10 mouse cellular contexts compared by ENCODE assay signal in genomic region chr15:80025615-80026014, GRCm38 (mm10). TPM values are rescaled to one million over a fixed set of nuclear protein-coding genes. Genes with fewer than 3 reads are reported as not detected.
DNase-seq lines count a peak whose midpoint lies in the region; ATAC-seq and TF ChIP-seq lines count a peak whose summit lies in the region.
"Had no signal": no experiment of that assay in that cellular context is flagged by ENCODE, and none has a peak within 500 bp of the region (broad histone marks: within the 10 kb centered on the region; RNA-seq: fewer than 3 reads in every experiment).

No protein-coding gene starts in this region.

- no peak for ATAC-seq in kidney, postnatal 0 days (replicated peaks; ENCODE audit: low FRiP score, low read depth)
- ATAC-seq in heart, embryonic 16.5 days (replicated peaks; ENCODE audit: extremely low read depth, insufficient read depth, low FRiP score): no peak
- ATAC-seq: hindbrain, postnatal 0 days had no signal

- DNase-seq in kidney, postnatal 0 days (ENCODE audit: low spot score): no peak
- DNase-seq in kidney, adult 8-10 months: no peak
- DNase-seq in 3134 (ENCODE audit: extremely low read depth, insufficient read length, low spot score) (peak; percentile 35), 416B (ENCODE audit: low read depth) (peak; percentile 28)
- no peak for DNase-seq in ovary, postnatal 14 days (ENCODE audit: low spot score)
- no peak for DNase-seq in layer of hippocampus, adult 11-12 months (ENCODE audit: low spot score)
- DNase-seq: right cerebral cortex, postnatal 14 days had no signal

- H3K4me3 ChIP-seq in kidney, postnatal 0 days (replicated peaks; ENCODE audit: low read depth, low read length): no peak overlapping the region
- no peak overlapping the region for H3K4me3 ChIP-seq in heart, embryonic 16.5 days (ENCODE audit: low read length)
- H3K4me3 ChIP-seq: limb, embryonic 13.5 days had no signal

- H3K9ac ChIP-seq in kidney, postnatal 0 days (ENCODE audit: low read depth, low read length): no peak overlapping the region
- H3K9ac ChIP-seq in heart, embryonic 16.5 days (ENCODE audit: low read length): no peak overlapping the region
- H3K9ac ChIP-seq: limb, embryonic 13.5 days had no signal

- no peaks in the 10 kb centered on the region for H3K27me3 ChIP-seq in kidney, postnatal 0 days (ENCODE audit: insufficient read depth, low read length)
- no peaks in the 10 kb centered on the region for H3K27me3 ChIP-seq in heart, embryonic 16.5 days (ENCODE audit: control insufficient read depth, insufficient read depth, low read length)
- H3K27me3 ChIP-seq: limb, embryonic 13.5 days had no signal

- H3K9me3 ChIP-seq in kidney, postnatal 0 days (replicated peaks; ENCODE audit: low read length): no peaks in the 10 kb centered on the region
- H3K9me3 ChIP-seq in heart, embryonic 16.5 days (replicated peaks; ENCODE audit: control insufficient read depth, low read length): no peaks in the 10 kb centered on the region
- H3K9me3 ChIP-seq: limb, embryonic 13.5 days had no signal

- H3K27ac ChIP-seq in kidney, postnatal 0 days: peak overlapping the region; percentile 64; the same call in 1 of the 2 replicates
- peak overlapping the region; percentile 45 for H3K27ac ChIP-seq in heart, embryonic 16.5 days (ENCODE audit: low read length)
- H3K27ac ChIP-seq: hindbrain, postnatal 0 days; limb, embryonic 13.5 days had no signal

- no peaks in the 10 kb centered on the region for H3K36me3 ChIP-seq in kidney, postnatal 0 days (ENCODE audit: insufficient read depth, low read length)
- H3K36me3 ChIP-seq in heart, embryonic 16.5 days (ENCODE audit: control insufficient read depth, insufficient read depth): no peaks in the 10 kb centered on the region
- H3K36me3 ChIP-seq: limb, embryonic 13.5 days had no signal

- H3K4me2 ChIP-seq in kidney, postnatal 0 days (ENCODE audit: low read length): no peak overlapping the region
- no peak overlapping the region for H3K4me2 ChIP-seq in heart, embryonic 16.5 days (ENCODE audit: low read depth, low read length)
- H3K4me2 ChIP-seq: limb, embryonic 13.5 days had no signal

- peaks cover 26% of the 10 kb centered on the region for H3K4me1 ChIP-seq in kidney, postnatal 0 days (replicated peaks; ENCODE audit: insufficient read depth, low read length)
- H3K4me1 ChIP-seq in heart, embryonic 16.5 days (ENCODE audit: control insufficient read depth, insufficient read depth, low read length): peaks cover 41% of the 10 kb centered on the region

- 43% methylated on average over 7 of the region's 7 CpGs for WGBS in kidney, postnatal 0 days
- 37% methylated on average over 7 of the region's 7 CpGs for WGBS in heart, embryonic 16.5 days

- no peak for TF ChIP-seq CTCF in kidney, postnatal 0 days (IDR thresholded peaks at IDR 0.05; ENCODE audit: low read depth)

RNA-seq across cellular contexts. Expression of gene Pdgfb, which starts 10.8 kb away (rescaled TPM):
- polyA plus RNA-seq in kidney, postnatal 0 days (2015; fragmentation: Nextera tagmentation; extraction: Ambion mirVana): 6.5 and 6.8 TPM in 2 replicates
- 3.2 and 4.6 TPM in 2 replicates for polyA plus RNA-seq in heart, embryonic 16.5 days (2015; fragmentation: Nextera tagmentation; extraction: Ambion mirVana)

RNA-seq across cellular contexts. Expression of gene Cbx7, which starts 54.7 kb away (rescaled TPM):
- 4.5 and 4.6 TPM in 2 replicates for polyA plus RNA-seq in kidney, postnatal 0 days (2015; fragmentation: Nextera tagmentation; extraction: Ambion mirVana)
- polyA plus RNA-seq in heart, embryonic 16.5 days (2015; fragmentation: Nextera tagmentation; extraction: Ambion mirVana): 1.4 and 1.7 TPM in 2 replicates

Comparison
In these comparisons a context has a peak if more than half of its experiments do, and no peak if none do; other contexts are left out.
1. DNase-seq: peak in 3134 (single experiment) and 416B (single experiment); none in kidney, postnatal 0 days (single experiment), kidney, adult 8-10 months (0 of 2), ovary, postnatal 14 days (single experiment) and layer of hippocampus, adult 11-12 months (single experiment).